Mouse (Mus musculus): Measurements from ENCODE around the gene Soat1. TPM values are rescaled to one million over a fixed set of nuclear protein-coding genes. Genes with fewer than 3 reads are reported as not detected.

Soat1 gene
- total RNA-seq, 1 experiment, result 62.4 TPM

DNA sequence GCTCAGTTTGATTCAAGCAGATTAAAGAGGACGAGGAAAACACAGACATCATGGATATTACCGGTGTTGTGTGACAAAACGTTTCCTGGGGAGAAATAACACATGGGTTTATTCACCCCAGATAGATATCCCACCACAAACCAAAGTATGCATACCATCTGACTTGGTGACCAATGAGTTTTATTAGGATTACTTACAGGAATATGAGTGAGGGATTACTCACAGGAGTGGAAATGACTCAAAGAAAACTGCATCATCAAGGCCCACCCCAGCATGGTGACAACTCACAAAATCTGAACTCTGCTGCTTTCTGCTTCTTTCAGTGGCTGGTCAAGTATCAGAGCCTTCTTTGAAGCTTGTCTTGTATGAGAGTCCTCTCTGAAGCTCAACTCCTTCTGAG lies 33.6 kb upstream of the Soat1 start:
- Histone ChIP-seq H3K9ac (ENCODE audit: insufficient read depth, low read depth, low read length, poor library complexity, severe bottlenecking) (no peak overlapping the region), H3K4me3 (ENCODE audit: insufficient read depth in 1 of 2, low read depth in 1 of 2, low read length in 2 of 2, poor library complexity in 1 of 2, severe bottlenecking in 1 of 2) (no peak overlapping the region), H3K4me1 (ENCODE audit: control insufficient read depth in 2 of 2, insufficient read depth in 2 of 2, low read length in 2 of 2, poor library complexity in 1 of 2) (no peaks in the 10 kb centered on the region), H3K9me3 (ENCODE audit: control insufficient read depth, insufficient read depth, low read depth, low read length) (no peaks in the 10 kb centered on the region), H3K27ac (ENCODE audit: insufficient read depth, low read depth, low read length, poor library complexity, severe bottlenecking) (no peak overlapping the region), H3K36me3 (ENCODE audit: control insufficient read depth, insufficient read depth, low read length, poor library complexity, severe bottlenecking) (no peaks in the 10 kb centered on the region)
- in situ Hi-C loops (cut with MboI; ENCODE audit: low sequenced_read_pairs in 2 of 2, unreplicated experiment in 2 of 2), result no loop called here
- TF ChIP-seq ZC3H11A (IDR thresholded peaks at IDR 0.05; ENCODE audit: borderline replicate concordance, low read depth, low read length) (no peak), MAFK (IDR thresholded peaks at IDR 0.05; ENCODE audit: insufficient read depth, low read depth, low read length) (no peak), CHD2 (IDR thresholded peaks at IDR 0.05; ENCODE audit: low read depth, low read length) (no peak), HCFC1 (IDR thresholded peaks at IDR 0.05; ENCODE audit: borderline replicate concordance, insufficient read depth, low read length) (no peak), ZNF384 (IDR thresholded peaks at IDR 0.05; ENCODE audit: low read depth, low read length) (no peak)
- DNase-seq (ENCODE audit: low read depth, low spot score), result no peak

DNA sequence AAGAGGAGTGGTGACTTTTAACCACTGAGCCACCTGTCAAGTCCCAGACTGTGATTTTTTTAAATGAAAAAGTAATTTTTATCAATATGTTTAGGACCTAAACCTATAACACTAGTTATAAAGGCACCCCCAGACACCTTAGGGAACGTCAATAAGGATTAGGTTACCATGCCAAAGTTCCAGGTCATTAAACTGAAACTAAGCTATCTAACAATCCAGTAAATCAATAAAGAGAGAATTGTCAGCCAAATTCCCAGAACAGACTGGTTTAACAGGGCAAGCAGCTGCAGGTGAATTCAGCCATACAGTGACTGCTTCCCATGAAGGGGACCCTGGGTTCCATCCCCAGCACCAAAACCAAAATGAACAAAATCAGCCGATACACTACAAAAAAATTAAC lies 31.8 kb upstream of the Soat1 start:
- Histone ChIP-seq H3K36me3 (ENCODE audit: control insufficient read depth, insufficient read depth, low read length, poor library complexity, severe bottlenecking) (no peaks in the 10 kb centered on the region), H3K4me1 (ENCODE audit: control insufficient read depth in 2 of 2, insufficient read depth in 2 of 2, low read length in 2 of 2, poor library complexity in 1 of 2) (no peaks in the 10 kb centered on the region), H3K27ac (ENCODE audit: insufficient read depth, low read depth, low read length, poor library complexity, severe bottlenecking) (no peak overlapping the region), H3K9ac (ENCODE audit: insufficient read depth, low read depth, low read length, poor library complexity, severe bottlenecking) (no peak overlapping the region), H3K4me3 (ENCODE audit: insufficient read depth in 1 of 2, low read depth in 1 of 2, low read length in 2 of 2, poor library complexity in 1 of 2, severe bottlenecking in 1 of 2) (no peak overlapping the region), H3K9me3 (ENCODE audit: control insufficient read depth, insufficient read depth, low read depth, low read length) (no peaks in the 10 kb centered on the region)
- in situ Hi-C loops (cut with MboI; ENCODE audit: low sequenced_read_pairs in 2 of 2, unreplicated experiment in 2 of 2), result no loop called here
- no peak for DNase-seq (ENCODE audit: low read depth, low spot score)
- TF ChIP-seq MAFK (IDR thresholded peaks at IDR 0.05; ENCODE audit: insufficient read depth, low read depth, low read length) (no peak), ZNF384 (IDR thresholded peaks at IDR 0.05; ENCODE audit: low read depth, low read length) (no peak), ZC3H11A (IDR thresholded peaks at IDR 0.05; ENCODE audit: borderline replicate concordance, low read depth, low read length) (no peak), CHD2 (IDR thresholded peaks at IDR 0.05; ENCODE audit: low read depth, low read length) (no peak), HCFC1 (IDR thresholded peaks at IDR 0.05; ENCODE audit: borderline replicate concordance, insufficient read depth, low read length) (no peak)

- H3K9ac ChIP-seq (ENCODE audit: insufficient read depth, low read depth, low read length, poor library complexity, severe bottlenecking), result no peak overlapping the region
- H3K27ac ChIP-seq (ENCODE audit: insufficient read depth, low read depth, low read length, poor library complexity, severe bottlenecking), result no peak overlapping the region
- peak; percentile 54 for DNase-seq (ENCODE audit: low read depth, low spot score)
- H3K4me1 ChIP-seq (ENCODE audit: control insufficient read depth in 2 of 2, insufficient read depth in 2 of 2, low read length in 2 of 2, poor library complexity in 1 of 2), result no peaks in the 10 kb centered on the region
- no peaks in the 10 kb centered on the region for H3K9me3 ChIP-seq (ENCODE audit: control insufficient read depth, insufficient read depth, low read depth, low read length)
- H3K4me3 ChIP-seq (ENCODE audit: insufficient read depth in 1 of 2, low read depth in 1 of 2, low read length in 2 of 2, poor library complexity in 1 of 2, severe bottlenecking in 1 of 2), result no peak overlapping the region
- TF ChIP-seq HCFC1 (IDR thresholded peaks at IDR 0.05; ENCODE audit: borderline replicate concordance, insufficient read depth, low read length) (no peak), ZC3H11A (IDR thresholded peaks at IDR 0.05; ENCODE audit: borderline replicate concordance, low read depth, low read length) (peak; percentile 33; the same call in 1 of the 2 replicates), CHD2 (IDR thresholded peaks at IDR 0.05; ENCODE audit: low read depth, low read length) (no peak), MAFK (IDR thresholded peaks at IDR 0.05; ENCODE audit: insufficient read depth, low read depth, low read length) (no peak)
- H3K36me3 ChIP-seq (ENCODE audit: control insufficient read depth, insufficient read depth, low read length, poor library complexity, severe bottlenecking), result no peaks in the 10 kb centered on the region
- in situ Hi-C loops (cut with MboI; ENCODE audit: low sequenced_read_pairs in 2 of 2, unreplicated experiment in 2 of 2), result no loop called here
Measured at GRCm38 (mm10) chr1:156504945-156505523, 30.9 kb upstream of the Soat1 start.

GRCm38 (mm10) chr1:156496910-156497309 lies 22.8 kb upstream of the Soat1 start:
- Histone ChIP-seq H3K9ac (ENCODE audit: insufficient read depth, low read depth, low read length, poor library complexity, severe bottlenecking) (no peak overlapping the region), H3K4me3 (ENCODE audit: insufficient read depth in 1 of 2, low read depth in 1 of 2, low read length in 2 of 2, poor library complexity in 1 of 2, severe bottlenecking in 1 of 2) (no peak overlapping the region), H3K27ac (ENCODE audit: insufficient read depth, low read depth, low read length, poor library complexity, severe bottlenecking) (no peak overlapping the region), H3K9me3 (ENCODE audit: control insufficient read depth, insufficient read depth, low read depth, low read length) (no peaks in the 10 kb centered on the region), H3K36me3 (ENCODE audit: control insufficient read depth, insufficient read depth, low read length, poor library complexity, severe bottlenecking) (no peaks in the 10 kb centered on the region), H3K4me1 (ENCODE audit: control insufficient read depth in 2 of 2, insufficient read depth in 2 of 2, low read length in 2 of 2, poor library complexity in 1 of 2) (no peaks in the 10 kb centered on the region)
- no peak for TF ChIP-seq MAFK (IDR thresholded peaks at IDR 0.05; ENCODE audit: insufficient read depth, low read depth, low read length)
- TF ChIP-seq ZC3H11A (IDR thresholded peaks at IDR 0.05; ENCODE audit: borderline replicate concordance, low read depth, low read length), result no peak
- no peak for TF ChIP-seq ZNF384 (IDR thresholded peaks at IDR 0.05; ENCODE audit: low read depth, low read length)
- TF ChIP-seq HCFC1 (IDR thresholded peaks at IDR 0.05; ENCODE audit: borderline replicate concordance, insufficient read depth, low read length), result no peak
- no peak for TF ChIP-seq CHD2 (IDR thresholded peaks at IDR 0.05; ENCODE audit: low read depth, low read length)
- in situ Hi-C loops (cut with MboI; ENCODE audit: low sequenced_read_pairs in 2 of 2, unreplicated experiment in 2 of 2), result no loop called here
- DNase-seq (ENCODE audit: low read depth, low spot score), result no peak

DNA sequence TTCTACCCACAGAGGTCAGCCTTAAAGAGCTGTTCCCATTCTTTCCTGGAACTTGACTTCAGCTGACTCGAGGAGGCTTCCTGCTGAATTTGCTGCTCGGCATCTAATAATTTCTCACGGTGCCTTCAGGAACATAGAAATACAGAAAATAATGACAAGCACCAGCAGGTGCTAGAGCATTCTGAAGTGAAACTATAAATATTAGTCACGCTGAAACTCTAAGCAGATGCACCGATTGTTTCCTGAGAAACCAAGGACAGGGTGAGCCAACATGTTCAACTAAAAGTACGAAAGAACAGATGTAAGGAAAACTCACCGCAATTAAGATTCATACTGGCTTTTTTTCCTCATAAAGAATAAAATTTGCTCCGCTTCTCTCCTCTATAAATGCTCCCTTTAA lies 20.9 kb upstream of the Soat1 start:
- no peak for DNase-seq (ENCODE audit: low read depth, low spot score)
- no peak overlapping the region for H3K4me3 ChIP-seq (ENCODE audit: insufficient read depth in 1 of 2, low read depth in 1 of 2, low read length in 2 of 2, poor library complexity in 1 of 2, severe bottlenecking in 1 of 2)
- H3K9me3 ChIP-seq (ENCODE audit: control insufficient read depth, insufficient read depth, low read depth, low read length), result no peaks in the 10 kb centered on the region
- H3K36me3 ChIP-seq (ENCODE audit: control insufficient read depth, insufficient read depth, low read length, poor library complexity, severe bottlenecking), result no peaks in the 10 kb centered on the region
- no peak overlapping the region for H3K9ac ChIP-seq (ENCODE audit: insufficient read depth, low read depth, low read length, poor library complexity, severe bottlenecking)
- H3K4me1 ChIP-seq (ENCODE audit: control insufficient read depth in 2 of 2, insufficient read depth in 2 of 2, low read length in 2 of 2, poor library complexity in 1 of 2), result no peaks in the 10 kb centered on the region
- no peak overlapping the region for H3K27ac ChIP-seq (ENCODE audit: insufficient read depth, low read depth, low read length, poor library complexity, severe bottlenecking)
- in situ Hi-C loops (cut with MboI; ENCODE audit: low sequenced_read_pairs in 2 of 2, unreplicated experiment in 2 of 2), result no loop called here
- TF ChIP-seq ZNF384 (IDR thresholded peaks at IDR 0.05; ENCODE audit: low read depth, low read length), result no peak
- no peak for TF ChIP-seq HCFC1 (IDR thresholded peaks at IDR 0.05; ENCODE audit: borderline replicate concordance, insufficient read depth, low read length)
- no peak for TF ChIP-seq CHD2 (IDR thresholded peaks at IDR 0.05; ENCODE audit: low read depth, low read length)
- no peak for TF ChIP-seq ZC3H11A (IDR thresholded peaks at IDR 0.05; ENCODE audit: borderline replicate concordance, low read depth, low read length)
- TF ChIP-seq MAFK (IDR thresholded peaks at IDR 0.05; ENCODE audit: insufficient read depth, low read depth, low read length), result no peak
